Mouse (Mus musculus) small intestine, adult 2 months (tissue): ENCODE measurements at regions not wholly inside any gene's neighbourhood (a gene's known extent, or its start where the extent isn't known, plus 50 kb on each side); places are given as distances from the start of the nearest gene placed in this dataset.

Experiments used
- CTCF ChIP-seq: fragments of 200-500 bp; IDR thresholded peaks from 2 replicates; pipeline ENCODE4 v1.5.1; 2012; ENCODE audit warnings: low read depth, mild to moderate bottlenecking, control low read depth, inconsistent platforms, low read length, moderate library complexity, mixed read lengths; ENCODE audit not compliant: insufficient replicate concordance, insufficient read length; ENCODE audit errors: extremely low read depth
- POLR2A ChIP-seq: fragments of 200-500 bp; IDR thresholded peaks from 2 replicates; pipeline ENCODE4 v1.6.1; 2012; ENCODE audit warnings: low read depth, mild to moderate bottlenecking, control low read depth, inconsistent platforms, low read length, moderate library complexity

- no peak for TF ChIP-seq POLR2A
- no peak for TF ChIP-seq CTCF
These were observed 192.7 kb downstream of the Dkk2 start for GRCm38 (mm10) chr3:132277771-132278170.
